Mouse (Mus musculus): Measurements from ENCODE around the gene Stard3.

DNA sequence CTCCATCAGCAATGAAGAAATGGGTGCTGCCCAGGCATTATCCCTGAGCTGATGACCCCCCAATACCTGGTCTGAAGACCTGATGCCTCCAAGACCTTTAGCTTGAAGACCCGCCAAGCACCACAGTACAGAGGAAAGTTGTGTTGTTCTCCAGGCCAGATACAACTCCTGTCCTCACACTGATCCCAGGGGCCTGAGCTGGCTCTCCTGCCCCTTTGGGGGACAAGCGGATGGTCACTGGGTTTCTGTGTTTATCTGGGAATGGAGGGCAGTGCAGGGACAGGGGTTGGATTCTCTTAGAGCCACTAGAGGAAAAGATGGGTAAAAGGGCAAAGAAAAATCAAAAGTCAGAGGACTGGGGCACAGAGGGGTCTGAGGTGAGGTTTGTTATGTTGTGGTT is 38.2 kb upstream of the Stard3 start:
- TF ChIP-seq CTCF (IDR thresholded peaks at IDR 0.05; ENCODE audit: borderline replicate concordance, control insufficient read depth, extremely low read depth, insufficient read depth, low read length, poor library complexity) (no peak), POLR2A (IDR thresholded peaks at IDR 0.05; ENCODE audit: control insufficient read depth, extremely low read depth, insufficient read depth, low read length, poor library complexity) (no peak)

Measured in thymus, adult 2 months (tissue).